Mouse (Mus musculus) gastrocnemius, adult 2 months (tissue): ENCODE data around the gene Hist1h4a. TPM values are rescaled to one million over a fixed set of nuclear protein-coding genes. Genes with fewer than 3 reads are reported as not detected.

Experiments
- DNase-seq: peaks from one replicate; pipeline ENCODE4 v3.0.0; 2022
- H3K27ac ChIP-seq: fragments of 200-600 bp; 2 replicates; pipeline ENCODE4 v1.8.1; 2022; ENCODE audit warnings: mild to moderate bottlenecking
- H3K4me3 ChIP-seq: fragments of 200-600 bp; 2 replicates; pipeline ENCODE4 v1.8.1; 2022; ENCODE audit warnings: mild to moderate bottlenecking, moderate library complexity
- CTCF ChIP-seq: fragments of 200-600 bp; IDR thresholded peaks from 2 replicates; pipeline ENCODE4 v1.8.1; 2022; ENCODE audit warnings: antibody characterized with exemption, mild to moderate bottlenecking, moderate library complexity
- intact Hi-C: fragments of 180-260 bp; cut with DNase I; formaldehyde crosslinking; loops from one replicate; pipeline ENCODE4 v1.15.1; 2025
- total RNA-seq, 2 experiments: library from RNA; stranded (reverse); gene quantifications; 2 replicates each; pipeline ENCODE4 v1.2.3; 2021

Hist1h4a gene
- total RNA-seq, 2 experiments from 2014 or later, result 0.61 to 1.4 TPM

- intact Hi-C loops, result loop anchor here (5.0 kb wide), 2 partner anchors 163 to 1703 kb away; partner anchors contain the start of genes Hist1h2ag, Hist1h2bj, Hist1h4d and Hist1h4i
- DNase-seq, result peak; percentile 84
- H3K27ac ChIP-seq, result peak within 1 kb of the TSS; percentile 95
- TF ChIP-seq CTCF, result no peak
- H3K4me3 ChIP-seq, result peak within 1 kb of the TSS; percentile 70
Observed at GRCm38 (mm10) chr13:23745381-23746161, 15.5 kb downstream of the Hist1h4a start, which contains the start of gene Hist1h3c. Gene Hist1h3c, minus strand, starts transcription at chr13:23745602.

DNA sequence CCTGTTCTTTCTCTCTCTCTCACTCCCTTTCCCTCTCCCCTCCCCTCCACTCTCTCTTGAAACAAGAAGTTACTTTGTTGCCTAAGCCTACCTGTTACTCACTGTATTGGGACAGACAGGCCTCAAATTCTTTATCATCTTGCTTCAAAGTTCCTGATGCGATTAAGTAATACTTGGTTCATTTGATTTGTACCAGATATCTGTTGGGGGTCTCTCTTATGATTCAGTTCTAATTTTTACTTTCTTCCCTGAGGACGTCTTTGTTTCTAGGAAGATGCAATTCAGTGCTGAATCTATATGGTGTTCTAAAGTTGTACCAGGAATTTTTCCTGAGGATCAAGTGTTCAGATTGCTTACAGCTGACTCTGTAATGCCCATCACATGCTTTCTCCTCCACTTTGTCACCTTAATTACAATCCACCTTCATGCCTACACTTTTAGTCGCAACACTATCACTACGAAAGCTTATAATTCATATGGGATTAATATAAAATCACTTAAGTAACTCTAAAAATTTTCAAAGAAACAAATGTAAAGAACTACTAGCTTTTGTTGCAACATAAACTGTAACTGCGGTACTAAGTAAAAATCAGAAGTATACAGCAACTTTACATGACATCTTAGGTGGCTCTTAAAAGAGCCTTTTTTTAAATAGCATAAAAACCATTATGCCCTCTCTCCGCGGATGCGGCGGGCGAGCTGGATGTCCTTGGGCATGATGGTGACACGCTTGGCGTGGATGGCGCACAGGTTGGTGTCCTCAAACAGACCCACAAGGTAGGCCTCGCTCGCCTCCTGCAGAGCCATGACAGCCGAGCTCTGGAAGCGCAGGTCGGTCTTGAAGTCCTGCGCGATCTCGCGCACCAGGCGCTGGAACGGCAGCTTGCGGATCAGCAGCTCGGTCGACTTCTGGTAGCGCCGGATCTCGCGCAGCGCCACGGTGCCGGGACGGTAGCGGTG lies 16.3 kb downstream of the Hist1h4a start:
- intact Hi-C loops, result loop anchor here (5.0 kb wide), 2 partner anchors 162 to 1702 kb away; partner anchors contain the start of genes Hist1h2ag, Hist1h2bj, Hist1h4d and Hist1h4i
- Histone ChIP-seq H3K27ac (no peak overlapping the region), H3K4me3 (peak overlapping the region; percentile 70)

GRCm38 (mm10) chr13:23743963-23744362 lies 17.1 kb downstream of the Hist1h4a start:
- H3K27ac ChIP-seq, result no peak overlapping the region
- DNase-seq, result no peak
- intact Hi-C loops, result no loop called here
- H3K4me3 ChIP-seq, result no peak overlapping the region
- TF ChIP-seq CTCF, result no peak

More for the DNA sequence above, 16.3 kb downstream of the Hist1h4a start:
- TF ChIP-seq CTCF, result no peak
- DNase-seq, result no peak

DNA sequence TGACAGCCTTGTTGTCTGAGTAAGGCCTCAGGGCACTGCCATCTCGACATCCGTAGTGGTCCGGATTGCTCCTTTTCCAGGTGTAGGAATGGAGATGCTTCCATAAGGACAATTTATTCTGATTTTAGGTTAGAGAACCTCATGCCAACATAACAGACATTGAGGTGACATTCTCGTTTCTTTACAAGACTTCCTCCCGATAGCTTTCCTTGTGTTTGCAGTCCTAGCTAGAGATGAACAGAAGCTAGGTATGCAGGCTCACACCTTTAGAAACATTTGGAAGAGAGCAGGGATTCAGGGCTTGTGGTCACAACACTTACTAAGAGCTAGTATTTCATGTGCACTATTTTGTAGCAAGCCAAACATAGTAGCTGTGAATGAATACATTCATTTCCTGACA lies 17.8 kb downstream of the Hist1h4a start:
- no peak overlapping the region for H3K4me3 ChIP-seq
- H3K27ac ChIP-seq, result no peak overlapping the region
- no peak for DNase-seq
- intact Hi-C loops, result no loop called here
- no peak for TF ChIP-seq CTCF

- Histone ChIP-seq H3K27ac (no peak overlapping the region), H3K4me3 (no peak overlapping the region)
- no peak for DNase-seq
- TF ChIP-seq CTCF, result no peak
- intact Hi-C loops, result no loop called here
Observed at GRCm38 (mm10) chr13:23742007-23742406, 19.0 kb downstream of the Hist1h4a start.

DNA sequence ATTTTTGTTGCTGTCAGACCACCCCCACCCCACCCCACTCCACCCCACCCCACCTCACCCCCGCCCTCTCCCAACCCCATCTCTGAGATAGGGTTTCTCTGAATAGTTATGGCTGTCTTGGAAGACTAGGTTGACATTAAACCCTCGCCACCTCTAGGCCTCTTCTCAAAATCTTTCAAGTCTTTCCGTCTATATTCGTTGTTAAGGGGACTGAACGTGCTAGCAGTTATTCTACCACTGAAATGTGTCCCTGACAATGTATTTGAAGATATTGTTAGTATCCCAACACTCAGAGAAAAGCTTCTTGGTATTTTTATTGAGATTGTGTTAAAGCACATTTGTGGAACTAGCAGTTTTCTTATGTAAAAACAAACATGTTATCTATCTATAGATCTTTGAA lies 20.1 kb downstream of the Hist1h4a start:
- intact Hi-C loops, result no loop called here
- Histone ChIP-seq H3K27ac (peak overlapping the region; percentile 96), H3K4me3 (peak overlapping the region; percentile 96)
- no peak for DNase-seq
- TF ChIP-seq CTCF, result no peak

DNA sequence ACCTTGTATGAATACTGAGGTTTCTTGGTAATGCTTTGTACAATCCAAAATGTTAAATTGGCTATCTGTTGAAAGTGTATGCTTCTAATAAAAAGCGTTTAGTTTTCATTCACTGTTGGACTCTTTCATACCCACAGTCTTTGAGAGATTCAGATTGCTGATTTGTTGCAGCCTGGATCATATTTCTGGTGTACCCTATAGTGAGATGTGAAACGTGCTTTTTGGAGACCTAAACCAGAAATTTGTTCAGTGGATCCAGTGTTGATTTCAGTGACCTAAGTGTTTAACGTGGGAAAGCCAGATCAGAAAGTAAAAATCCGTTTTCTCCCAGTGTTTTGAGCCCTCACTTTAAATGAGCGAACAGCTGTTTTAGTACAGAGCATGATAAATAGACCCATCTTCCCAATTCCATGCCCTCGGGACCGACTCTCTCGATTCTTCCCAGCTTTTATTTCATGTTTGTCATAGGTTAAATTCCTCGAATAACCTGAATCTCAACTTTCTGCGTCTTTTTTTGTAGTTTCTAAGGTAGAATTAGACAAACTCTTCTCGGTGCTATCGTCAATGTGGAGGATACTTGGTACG lies 20.7 kb downstream of the Hist1h4a start:
- no peak for DNase-seq
- Histone ChIP-seq H3K4me3 (peak overlapping the region; percentile 96), H3K27ac (peak overlapping the region; percentile 96)
- TF ChIP-seq CTCF, result no peak
- intact Hi-C loops, result no loop called here

- DNase-seq, result no peak
- peak overlapping the region; percentile 96 for H3K27ac ChIP-seq
- peak overlapping the region; percentile 96 for H3K4me3 ChIP-seq
- intact Hi-C loops, result loop anchor here (2.0 to 10.0 kb wide), 4 partner anchors 55 to 308 kb away; partner anchors contain the start of genes Hist1h1e, Hist1h2ac, Hist1h2bc and Hist1h3e
- no peak for TF ChIP-seq CTCF
Observed at GRCm38 (mm10) chr13:23739922-23740252, 21.1 kb downstream of the Hist1h4a start.

- peak; percentile 95 for DNase-seq
- intact Hi-C loops, result loop anchor here (2.0 to 10.0 kb wide), 4 partner anchors 54 to 307 kb away; partner anchors contain the start of genes Hist1h1e, Hist1h2ac, Hist1h2bc and Hist1h3e
- peak overlapping the region; percentile 96 for H3K27ac ChIP-seq
- peak overlapping the region; percentile 96 for H3K4me3 ChIP-seq
- TF ChIP-seq CTCF, result no peak
Observed at GRCm38 (mm10) chr13:23739069-23739921, 21.7 kb downstream of the Hist1h4a start.

DNA sequence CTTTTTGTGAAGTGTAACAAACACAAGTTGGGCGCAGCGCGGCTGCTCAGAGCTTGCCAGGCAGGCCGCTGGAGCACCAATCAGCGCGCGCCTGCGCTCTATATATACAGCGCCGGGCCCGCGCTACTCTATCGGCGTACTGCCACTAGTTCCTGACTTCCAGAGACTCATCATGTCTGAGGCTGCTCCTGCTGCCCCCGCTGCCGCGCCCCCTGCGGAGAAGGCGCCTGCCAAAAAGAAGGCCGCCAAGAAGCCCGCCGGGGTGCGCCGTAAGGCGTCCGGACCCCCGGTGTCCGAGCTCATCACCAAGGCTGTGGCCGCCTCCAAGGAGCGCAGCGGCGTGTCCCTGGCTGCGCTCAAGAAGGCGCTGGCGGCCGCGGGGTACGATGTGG lies 22.4 kb downstream of the Hist1h4a start, which contains the start of gene Hist1h1c:
Gene Hist1h1c (plus strand): TSS at position 132 of the 392 bp plus-strand sequence.
- intact Hi-C loops, result loop anchor here (2.0 to 10.0 kb wide), 4 partner anchors 54 to 306 kb away; partner anchors contain the start of genes Hist1h1e, Hist1h2ac, Hist1h2bc and Hist1h3e
- no peak; the same call in 1 of the 2 replicates for TF ChIP-seq CTCF
- peak; percentile 92 for DNase-seq
- H3K27ac ChIP-seq, result peak within 1 kb of the TSS; percentile 96
- H3K4me3 ChIP-seq, result peak within 1 kb of the TSS; percentile 96

- Histone ChIP-seq H3K27ac (peak overlapping the region; percentile 96), H3K4me3 (peak overlapping the region; percentile 96)
- intact Hi-C loops, result loop anchor here (2.0 to 10.0 kb wide), 4 partner anchors 53 to 306 kb away; partner anchors contain the start of genes Hist1h1e, Hist1h2ac, Hist1h2bc and Hist1h3e
- TF ChIP-seq CTCF, result no peak
- no peak for DNase-seq
Observed at GRCm38 (mm10) chr13:23738041-23738440, 23.0 kb downstream of the Hist1h4a start.
